ENCODE assay signal across 8 mouse cellular contexts in genomic region chr11:72606694-72607407, GRCm38 (mm10). TPM values are rescaled to one million over a fixed set of nuclear protein-coding genes. Genes with fewer than 3 reads are reported as not detected.
A peak's percentile ranks its signal among the peaks of the same experiment; 100 is the strongest.
DNase-seq lines count a peak whose midpoint lies in the region; ATAC-seq lines count a peak whose summit lies in the region.

TSS of gene Ube2g1 (plus strand) at chr11:72607283.

- peak; percentile 100 for DNase-seq in WW6 (ENCODE audit: low read depth, low spot score)
- peak; percentile 93 to 97 for DNase-seq in cerebellum, postnatal 4 days (ENCODE audit: low spot score in 2 of 2)
- peak; percentile 98 for DNase-seq in gastrocnemius, adult 18-20 months (ENCODE audit: low spot score)
- peak; percentile 95 to 98 for DNase-seq in left cerebral cortex, adult 18-20 months (ENCODE audit: low spot score in 2 of 2)
- peak; percentile 98 for DNase-seq in right cerebral cortex, adult 18-20 months
- DNase-seq in urinary bladder, postnatal 10 days (ENCODE audit: low spot score) = peak; percentile 89

- H3K27me3 ChIP-seq in hindbrain, embryonic 16.5 days (replicated peaks; ENCODE audit: control insufficient read depth, insufficient read depth, low read length) = no peaks in the 10 kb centered on the region

- no peaks in the 10 kb centered on the region for H3K9me3 ChIP-seq in hindbrain, embryonic 16.5 days (ENCODE audit: control insufficient read depth, low read length)

- H3K4me2 ChIP-seq in hindbrain, embryonic 16.5 days (ENCODE audit: low read length) = peak within 1 kb of the TSS; percentile 73

- H3K79me2 ChIP-seq in macrophage (ENCODE audit: inconsistent target) = peaks cover 36% of the 10 kb centered on the region

- H3K9ac ChIP-seq in hindbrain, embryonic 16.5 days (ENCODE audit: low read depth, low read length) = peak within 1 kb of the TSS; percentile 85

- 3% methylated on average over 37 of the region's 56 CpGs for WGBS in hindbrain, embryonic 16.5 days
- 3% methylated on average over 39 of the region's 56 CpGs for WGBS in macrophage (ENCODE audit: missing documents)

- peak; percentile 96 for ATAC-seq in hindbrain, embryonic 16.5 days

- H3K4me1 ChIP-seq in hindbrain, embryonic 16.5 days (ENCODE audit: control insufficient read depth, insufficient read depth, low read depth, low read length) = peaks cover 7% of the 10 kb centered on the region

- H3K27ac ChIP-seq in hindbrain, embryonic 16.5 days (ENCODE audit: low read depth, low read length) = peak within 1 kb of the TSS; percentile 99
- H3K27ac ChIP-seq in macrophage = no peak within 1 kb of the TSS

- peak within 1 kb of the TSS; percentile 72 for H3K4me3 ChIP-seq in hindbrain, embryonic 16.5 days (ENCODE audit: low read length)
- peak within 1 kb of the TSS; percentile 56 for H3K4me3 ChIP-seq in macrophage (ENCODE audit: inconsistent target)

- no peaks in the 10 kb centered on the region for H3K36me3 ChIP-seq in hindbrain, embryonic 16.5 days (ENCODE audit: control insufficient read depth, insufficient read depth, low read length)
- H3K36me3 ChIP-seq in macrophage (ENCODE audit: inconsistent target) = no peaks in the 10 kb centered on the region

RNA-seq across cellular contexts. Expression of gene Ube2g1, which starts in this region (rescaled TPM):
- total RNA-seq in gastrocnemius, adult 18-20 months (2021) = 10 to 100 TPM; 81.3 to 82.5 TPM
- polyA plus RNA-seq in hindbrain, embryonic 16.5 days (2015; fragmentation: Nextera tagmentation; extraction: Ambion mirVana) = 76.5 and 82.2 TPM in 2 replicates
- 10 to 100 TPM; 45.8 to 47.2 TPM for total RNA-seq in left cerebral cortex, adult 18-20 months (2021)
- 10 to 100 TPM in 21 of 26 experiments, 1 to 10 TPM in 5; 4.9 to 23.3 (median 14.5) TPM for total RNA-seq in macrophage (2018; cell fraction: chromatin; rRNA removed)
- 10 to 100 TPM; 17.2 to 26.3 (median 22.8) TPM for total RNA-seq in macrophage (2018; cell fraction: cytosol; rRNA removed)
- total RNA-seq in macrophage (2018; cell fraction: nucleus; rRNA removed) = 10 to 100 TPM in 24 of 26 experiments, 1 to 10 TPM in 2; 7.8 to 32.6 (median 17.2) TPM
- 20.8 to 32.9 TPM (median 26.7 TPM) in 3 replicates for polyA plus RNA-seq in macrophage (2018)
